Mouse (Mus musculus): ENCODE data around the gene Ube2n.

The Ube2n gene

GRCm38 (mm10) chr10:95561616-95562015 is 46.7 kb downstream of the Ube2n start:
- DNase-seq: no peak

- no peak for DNase-seq
Observed at GRCm38 (mm10) chr10:95562395-95562794, 47.5 kb downstream of the Ube2n start.

GRCm38 (mm10) chr10:95562859-95563841 is 48.2 kb downstream of the Ube2n start:
- peak in 1 of 2 experiments; percentile 50 for DNase-seq

GRCm38 (mm10) chr10:95563851-95564845 is 49.2 kb downstream of the Ube2n start, which contains the start of gene Nudt4:
TSS of gene Nudt4 (minus strand) at chr10:95564146.
- DNase-seq: peak; percentile 80 to 93

- no peak for DNase-seq
Observed at GRCm38 (mm10) chr10:95565156-95565854, 50.4 kb downstream of the Ube2n start.

GRCm38 (mm10) chr10:95566786-95567185 is 51.8 kb downstream of the Ube2n start:
- DNase-seq: no peak

- DNase-seq: no peak
Observed at GRCm38 (mm10) chr10:95567550-95567949, 52.6 kb downstream of the Ube2n start.

GRCm38 (mm10) chr10:95568016-95568415 is 53.1 kb downstream of the Ube2n start:
- no peak for DNase-seq

- no peak for DNase-seq
Observed at GRCm38 (mm10) chr10:95569441-95569840, 54.5 kb downstream of the Ube2n start.

GRCm38 (mm10) chr10:95574994-95575393 is 60.0 kb downstream of the Ube2n start:
- DNase-seq: no peak

GRCm38 (mm10) chr10:95575839-95576380 is 61.0 kb downstream of the Ube2n start:
- no peak for DNase-seq

- DNase-seq: no peak
Observed at GRCm38 (mm10) chr10:95576876-95577566, 62.1 kb downstream of the Ube2n start.

- no peak for DNase-seq
Observed at GRCm38 (mm10) chr10:95577567-95577950, 62.6 kb downstream of the Ube2n start.

- no peak for DNase-seq
Observed at GRCm38 (mm10) chr10:95585554-95585953, 70.6 kb downstream of the Ube2n start.

GRCm38 (mm10) chr10:95587509-95588220 is 72.7 kb downstream of the Ube2n start:
- DNase-seq: no peak

- DNase-seq: no peak
Observed at GRCm38 (mm10) chr10:95589196-95589595, 74.3 kb downstream of the Ube2n start.

GRCm38 (mm10) chr10:95590196-95590595 is 75.3 kb downstream of the Ube2n start:
- no peak for DNase-seq

- DNase-seq: no peak
Observed at GRCm38 (mm10) chr10:95591257-95591656, 76.3 kb downstream of the Ube2n start.

- no peak for DNase-seq
Observed at GRCm38 (mm10) chr10:95594414-95594813, 79.5 kb downstream of the Ube2n start.
